Comparison of ENCODE assay signal across 32 mouse cellular contexts in the genomic region with DNA sequence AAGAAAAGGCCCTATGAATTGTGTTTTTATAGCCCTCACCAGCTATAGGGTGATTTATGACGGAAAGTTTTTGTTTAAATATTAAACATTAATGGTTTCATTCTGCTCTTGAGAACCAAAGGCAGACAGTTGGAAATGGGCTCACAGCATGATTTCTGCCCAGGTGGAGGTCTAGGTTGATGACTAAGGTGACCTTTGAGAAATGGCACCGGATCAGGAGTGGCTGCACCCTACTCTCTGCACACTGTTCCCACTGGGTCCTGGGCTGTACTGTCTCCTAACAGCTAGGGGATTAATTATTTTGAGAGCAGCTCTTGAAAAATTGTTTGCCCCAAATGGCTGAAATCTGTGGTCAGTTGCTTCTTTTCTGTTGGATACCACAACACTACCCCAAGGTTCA.
DNase-seq lines count a peak whose midpoint lies in the region; ATAC-seq and TF ChIP-seq lines count a peak whose summit lies in the region.
"Had no signal": no experiment of that assay in that cellular context is flagged by ENCODE, and none has a peak within 500 bp of the region (broad histone marks: within the 10 kb centered on the region; RNA-seq: fewer than 3 reads in every experiment).

No protein-coding gene starts in this region.

- no peak for ATAC-seq in kidney, embryonic 14.5 days (ENCODE audit: low FRiP score, low TSS enrichment)
- ATAC-seq: forebrain, embryonic 14.5 days; hindbrain, embryonic 16.5 days; liver, embryonic 12.5 days; liver, postnatal 0 days; lung, postnatal 0 days had no signal

- H3K4me3 ChIP-seq in kidney, embryonic 14.5 days (ENCODE audit: low read length), result no peak overlapping the region
- H3K4me3 ChIP-seq in forebrain, embryonic 10.5 days, result no peak overlapping the region
- no peak overlapping the region for H3K4me3 ChIP-seq in lung, adult 2 months (replicated peaks; ENCODE audit: extremely low read depth, low read depth, low read length)
- H3K4me3 ChIP-seq: embryonic facial prominence, embryonic 10.5 days; embryonic facial prominence, embryonic 15.5 days; heart, embryonic 10.5 days; heart, embryonic 15.5 days; limb, embryonic 13.5 days; liver, embryonic 12.5 days; megakaryocyte, embryonic 14.5 days; midbrain, embryonic 12.5 days; myocyte; neural tube, embryonic 12.5 days had no signal

- TF ChIP-seq POLR2A in lung, adult 2 months (IDR thresholded peaks at IDR 0.05; ENCODE audit: borderline replicate concordance, extremely low read depth, low read depth, low read length), result no peak

- no peak overlapping the region for H3K4me2 ChIP-seq in kidney, embryonic 14.5 days (replicated peaks; ENCODE audit: low read depth, low read length)
- H3K4me2 ChIP-seq: embryonic facial prominence, embryonic 15.5 days; heart, embryonic 15.5 days; limb, embryonic 13.5 days; liver, embryonic 12.5 days; midbrain, embryonic 12.5 days; neural tube, embryonic 12.5 days had no signal

- TF ChIP-seq CTCF in lung, adult 2 months (IDR thresholded peaks at IDR 0.05; ENCODE audit: insufficient read depth, low read length), result no peak

- H3K36me3 ChIP-seq in kidney, embryonic 14.5 days (ENCODE audit: control insufficient read depth, insufficient read depth, low read length), result no peaks in the 10 kb centered on the region
- no peaks in the 10 kb centered on the region for H3K36me3 ChIP-seq in forebrain, embryonic 10.5 days (replicated peaks)
- H3K36me3 ChIP-seq: embryonic facial prominence, embryonic 10.5 days; embryonic facial prominence, embryonic 15.5 days; G1E; heart, embryonic 10.5 days; heart, embryonic 15.5 days; limb, embryonic 13.5 days; liver, embryonic 12.5 days; midbrain, embryonic 12.5 days; neural tube, embryonic 12.5 days had no signal

- H3K27me3 ChIP-seq in kidney, embryonic 14.5 days (ENCODE audit: control insufficient read depth, insufficient read depth, low read length), result no peaks in the 10 kb centered on the region
- H3K27me3 ChIP-seq in forebrain, embryonic 10.5 days (ENCODE audit: poor library complexity, severe bottlenecking), result no peaks in the 10 kb centered on the region
- H3K27me3 ChIP-seq: embryonic facial prominence, embryonic 15.5 days; heart, embryonic 15.5 days; limb, embryonic 13.5 days; liver, embryonic 12.5 days; megakaryocyte, embryonic 14.5 days; midbrain, embryonic 12.5 days; neural tube, embryonic 12.5 days had no signal

- peaks cover 2% of the 10 kb centered on the region; the same call in 1 of the 2 replicates for H3K9me3 ChIP-seq in kidney, embryonic 14.5 days (ENCODE audit: control insufficient read depth, low read length)
- 0 out of 2 replicates have a peak, but pooled peaks cover 3% of the 10 kb centered on the region for H3K9me3 ChIP-seq in forebrain, embryonic 10.5 days
- H3K9me3 ChIP-seq: embryonic facial prominence, embryonic 15.5 days; heart, embryonic 10.5 days; heart, embryonic 15.5 days; liver, embryonic 12.5 days; neural tube, embryonic 12.5 days had no signal

- peak; percentile 72 for DNase-seq in kidney, adult 11 months
- peak; percentile 20 to 65 for DNase-seq in kidney, adult 8-10 months
- DNase-seq in kidney, postnatal 10 days, result peak; percentile 34
- no peak for DNase-seq in forebrain, embryonic 10.5 days (ENCODE audit: extremely low spot score, low spot score)
- no peak for DNase-seq in embryo, embryonic 10.5 days (ENCODE audit: low spot score)
- DNase-seq in lung, adult 2 months, result no peak
- DNase-seq: adrenal gland, postnatal 36 days; cerebellum, postnatal 14 days; gastrocnemius, postnatal 14 days; layer of hippocampus, adult 9-11 months; liver, postnatal 0 days; lung, postnatal 4 days; right cerebral cortex, adult 18-20 months; right cerebral cortex, postnatal 4 days; thymus, adult 18-20 months; thymus, postnatal 36 days had no signal

- H3K9ac ChIP-seq in kidney, embryonic 14.5 days (ENCODE audit: low read depth, low read length), result no peak overlapping the region
- H3K9ac ChIP-seq: embryonic facial prominence, embryonic 15.5 days; heart, embryonic 15.5 days; limb, embryonic 13.5 days; liver, embryonic 12.5 days; liver, postnatal 0 days; midbrain, embryonic 12.5 days; neural tube, embryonic 12.5 days had no signal

- WGBS in kidney, embryonic 14.5 days, result 65% methylated on average over 2 of the region's 2 CpGs
- 89% methylated on average over 2 of the region's 2 CpGs for WGBS in forebrain, embryonic 10.5 days
- WGBS in lung, adult 2 months, result 89% methylated on average over 2 of the region's 2 CpGs

- 0 out of 2 replicates have a peak, but pooled peaks cover 4% of the 10 kb centered on the region for H3K4me1 ChIP-seq in kidney, embryonic 14.5 days (ENCODE audit: control insufficient read depth, insufficient read depth, low read length)
- H3K4me1 ChIP-seq in forebrain, embryonic 10.5 days, result no peaks in the 10 kb centered on the region
- no peaks in the 10 kb centered on the region for H3K4me1 ChIP-seq in lung, adult 2 months (ENCODE audit: control insufficient read depth, insufficient read depth, low read length)
- H3K4me1 ChIP-seq: embryonic facial prominence, embryonic 10.5 days; heart, embryonic 15.5 days; liver, embryonic 12.5 days; megakaryocyte, embryonic 14.5 days; midbrain, embryonic 12.5 days had no signal

- no peak overlapping the region for H3K27ac ChIP-seq in kidney, embryonic 14.5 days (ENCODE audit: low read depth, low read length)
- H3K27ac ChIP-seq in forebrain, embryonic 10.5 days, result no peak overlapping the region
- H3K27ac ChIP-seq: embryonic facial prominence, embryonic 10.5 days; embryonic facial prominence, embryonic 15.5 days; heart, embryonic 10.5 days; heart, embryonic 15.5 days; limb, embryonic 13.5 days; liver, embryonic 12.5 days; midbrain, embryonic 12.5 days; neural tube, embryonic 12.5 days; stomach, postnatal 0 days had no signal

Comparison
In these comparisons a context has a peak if more than half of its experiments do, and no peak if none do; other contexts are left out.
1. DNase-seq: peak in kidney, adult 11 months (single experiment), kidney, adult 8-10 months (2 of 2) and kidney, postnatal 10 days (single experiment); none in forebrain, embryonic 10.5 days (single experiment), embryo, embryonic 10.5 days (single experiment) and lung, adult 2 months (single experiment).